Mouse (Mus musculus) heart, embryonic 14.5 days (tissue): ENCODE measurements around the gene Atp4b. TPM values are rescaled to one million over a fixed set of nuclear protein-coding genes. Genes with fewer than 3 reads are reported as not detected.

Source experiments
- ATAC-seq: fragments of 200-750 bp; cut with Nextera tagmentation; 2 replicates; pipeline ENCODE4 v1.8.0; 2017; ENCODE audit warnings: low read depth, moderate TSS enrichment; ENCODE audit not compliant: insufficient number of reproducible peaks, insufficient read depth, low FRiP score
- H3K27ac ChIP-seq, 2 experiments: fragments of 200-500 bp in 1 of 2; fragments of 300-500 bp in 1 of 2; sonication (generic) in 1 of 2; replicated peaks in 1 of 2; 2 replicates each; pipeline ENCODE4 v1.5.1; 2012 to 2014; ENCODE audit warnings: low read depth in 2 of 2, low read length in 2 of 2, control low read depth in 1 of 2, mild to moderate bottlenecking in 1 of 2, mixed read lengths in 1 of 2; ENCODE audit not compliant: control insufficient read depth in 1 of 2, insufficient read depth in 1 of 2
- H3K27me3 ChIP-seq: fragments of 300-500 bp; sonication (generic); 2 replicates; pipeline ENCODE4 v1.6.1; 2014; ENCODE audit warnings: mild to moderate bottlenecking, low read length, control low read depth; ENCODE audit not compliant: control insufficient read depth, insufficient read depth
- H3K36me3 ChIP-seq: fragments of 300-500 bp; sonication (generic); 2 replicates; pipeline ENCODE4 v1.6.1; 2014; ENCODE audit warnings: mild to moderate bottlenecking, control low read depth, low read length, mixed read lengths; ENCODE audit not compliant: control insufficient read depth, insufficient read depth
- H3K4me1 ChIP-seq, 2 experiments: fragments of 200-500 bp in 1 of 2; fragments of 300-500 bp in 1 of 2; sonication (generic) in 1 of 2; 2 replicates each; pipeline ENCODE4 v1.6.1; 2012 to 2014; ENCODE audit warnings: low read length in 2 of 2, control low read depth in 1 of 2, mixed read lengths in 1 of 2; ENCODE audit not compliant: control insufficient read depth in 2 of 2, insufficient read depth in 2 of 2
- H3K4me2 ChIP-seq: fragments of 300-500 bp; sonication (generic); 2 replicates; pipeline ENCODE4 v1.6.1; 2014; ENCODE audit warnings: mild to moderate bottlenecking, low read length
- H3K4me3 ChIP-seq, 2 experiments: fragments of 200-500 bp in 1 of 2; fragments of 300-500 bp in 1 of 2; sonication (generic) in 1 of 2; 2 replicates each; pipeline ENCODE4 v1.5.1; 2012 to 2014; ENCODE audit warnings: low read length in 2 of 2, mild to moderate bottlenecking in 2 of 2, control low read depth in 1 of 2, low read depth in 1 of 2, moderate library complexity in 1 of 2; ENCODE audit not compliant: control insufficient read depth in 1 of 2, insufficient read depth in 1 of 2
- H3K9ac ChIP-seq: fragments of 300-500 bp; sonication (generic); 2 replicates; pipeline ENCODE4 v1.6.1; 2014; ENCODE audit warnings: mild to moderate bottlenecking, low read length
- H3K9me3 ChIP-seq: fragments of 300-500 bp; sonication (generic); 2 replicates; pipeline ENCODE4 v1.6.1; 2016; ENCODE audit warnings: low read length, control low read depth; ENCODE audit not compliant: control insufficient read depth
- WGBS: fragments of 180-500 bp; shearing (Covaris S2); extraction: QIAGEN DNeasy Blood & Tissue Kit; methylation state at CpG from one replicate; pipeline ENCODE4 v1.1.7; 2014; 5-methylcytosine and 5-hydroxymethylcytosine counted together
- polyA plus RNA-seq: library from polyadenylated mRNA; unstranded; fragments of >200 nt; fragmentation: Nextera tagmentation; extraction: Ambion mirVana; gene quantifications from 2 replicates; pipeline ENCODE4 v1.2.1, GENCODE M21; 2014

The Atp4b gene
- polyA plus RNA-seq = not detected in 2 replicates

- ATAC-seq = no peak
- H3K4me3 ChIP-seq = no peak within 1 kb of the TSS
- WGBS = 56% methylated on average over 5 of the region's 5 CpGs
- no peak within 1 kb of the TSS for H3K4me2 ChIP-seq
- H3K27me3 ChIP-seq = no peaks in the 10 kb centered on the region
- H3K27ac ChIP-seq = no peak within 1 kb of the TSS
- no peak within 1 kb of the TSS for H3K9ac ChIP-seq
- H3K4me1 ChIP-seq = peaks cover 0 to 2% of the 10 kb centered on the region in 2 experiments; a peak in 1 of 4 replicates
- H3K36me3 ChIP-seq = no peaks in the 10 kb centered on the region
- H3K9me3 ChIP-seq = no peaks in the 10 kb centered on the region
Measured at GRCm38 (mm10) chr8:13396725-13397124, at the start of gene Atp4b. TSS of gene Atp4b (minus strand) at chr8:13396825.

- no peak overlapping the region for H3K4me2 ChIP-seq
- WGBS = 71% methylated on average over 2 of the region's 2 CpGs
- H3K27ac ChIP-seq = no peak overlapping the region
- no peaks in the 10 kb centered on the region for H3K9me3 ChIP-seq
- no peak overlapping the region for H3K9ac ChIP-seq
- no peaks in the 10 kb centered on the region for H3K36me3 ChIP-seq
- no peak overlapping the region for H3K4me3 ChIP-seq
- ATAC-seq = no peak
- no peaks in the 10 kb centered on the region for H3K4me1 ChIP-seq
- H3K27me3 ChIP-seq = peaks cover 4% of the 10 kb centered on the region; the same call in 1 of the 2 replicates
Measured at GRCm38 (mm10) chr8:13442152-13442551, 45.5 kb upstream of the Atp4b start.

GRCm38 (mm10) chr8:13437531-13437930, 40.9 kb upstream of the Atp4b start:
- Histone ChIP-seq H3K4me3 (no peak overlapping the region), H3K36me3 (no peaks in the 10 kb centered on the region), H3K9ac (no peak overlapping the region), H3K27me3 (peaks cover 34% of the 10 kb centered on the region), H3K4me2 (no peak overlapping the region), H3K27ac (no peak overlapping the region), H3K4me1 (no peaks in the 10 kb centered on the region), H3K9me3 (no peaks in the 10 kb centered on the region)
- ATAC-seq = no peak
- 62% methylated on average over 2 of the region's 2 CpGs for WGBS

GRCm38 (mm10) chr8:13436052-13436451, 39.4 kb upstream of the Atp4b start:
- no peaks in the 10 kb centered on the region for H3K9me3 ChIP-seq
- no peak overlapping the region for H3K9ac ChIP-seq
- no peak for ATAC-seq
- H3K4me3 ChIP-seq = no peak overlapping the region
- H3K4me2 ChIP-seq = 0 out of 2 replicates have a peak overlapping the region, but pooled peaks have one; percentile 0
- H3K27ac ChIP-seq = no peak overlapping the region
- H3K36me3 ChIP-seq = no peaks in the 10 kb centered on the region
- H3K4me1 ChIP-seq = no peaks in the 10 kb centered on the region
- WGBS = 10% methylated on average over 8 of the region's 8 CpGs
- H3K27me3 ChIP-seq = peaks cover 34% of the 10 kb centered on the region

- ATAC-seq = no peak
- 24% methylated on average over 10 of the region's 10 CpGs for WGBS
- H3K27me3 ChIP-seq = peaks cover 34% of the 10 kb centered on the region
Measured at GRCm38 (mm10) chr8:13434889-13435288, 38.3 kb upstream of the Atp4b start, which contains the start of gene Tmem255b. TSS of gene Tmem255b (plus strand) at chr8:13435189.

GRCm38 (mm10) chr8:13433130-13433529, 36.5 kb upstream of the Atp4b start:
- Histone ChIP-seq H3K4me2 (no peak overlapping the region), H3K4me3 (no peak overlapping the region), H3K27ac (no peak overlapping the region), H3K9ac (no peak overlapping the region), H3K9me3 (no peaks in the 10 kb centered on the region), H3K4me1 (no peaks in the 10 kb centered on the region), H3K36me3 (no peaks in the 10 kb centered on the region), H3K27me3 (peaks cover 37% of the 10 kb centered on the region)
- 52% methylated on average over 5 of the region's 5 CpGs for WGBS
- no peak for ATAC-seq

More at GRCm38 (mm10) chr8:13434889-13435288, 38.3 kb upstream of the Atp4b start, which contains the start of gene Tmem255b:
- no peak within 1 kb of the TSS for H3K27ac ChIP-seq
- H3K9me3 ChIP-seq = no peaks in the 10 kb centered on the region
- no peak within 1 kb of the TSS for H3K4me3 ChIP-seq
- H3K9ac ChIP-seq = no peak within 1 kb of the TSS
- no peaks in the 10 kb centered on the region for H3K4me1 ChIP-seq
- H3K36me3 ChIP-seq = no peaks in the 10 kb centered on the region
- H3K4me2 ChIP-seq = 0 out of 2 replicates have a peak within 1 kb of the TSS, but pooled peaks have one; percentile 0

- H3K4me3 ChIP-seq = no peak overlapping the region
- H3K9me3 ChIP-seq = no peaks in the 10 kb centered on the region
- ATAC-seq = no peak
- no peaks in the 10 kb centered on the region for H3K4me1 ChIP-seq
- no peak overlapping the region for H3K9ac ChIP-seq
- H3K36me3 ChIP-seq = no peaks in the 10 kb centered on the region
- no peak overlapping the region for H3K27ac ChIP-seq
- H3K27me3 ChIP-seq = peaks cover 21% of the 10 kb centered on the region
- no peak overlapping the region for H3K4me2 ChIP-seq
Measured at GRCm38 (mm10) chr8:13430866-13431265, 34.2 kb upstream of the Atp4b start.

GRCm38 (mm10) chr8:13430412-13430811, 33.8 kb upstream of the Atp4b start:
- Histone ChIP-seq H3K4me2 (no peak overlapping the region), H3K27me3 (peaks cover 16% of the 10 kb centered on the region), H3K4me3 (no peak overlapping the region), H3K9ac (no peak overlapping the region), H3K36me3 (no peaks in the 10 kb centered on the region), H3K9me3 (no peaks in the 10 kb centered on the region), H3K27ac (no peak overlapping the region), H3K4me1 (no peaks in the 10 kb centered on the region)
- no peak for ATAC-seq
- 78% methylated on average over 7 of the region's 7 CpGs for WGBS
